Mouse (Mus musculus): ENCODE measurements around the gene Sash1.

The Sash1 gene

GRCm38 (mm10) chr10:8851625-8852024 is 34.2 kb downstream of the Sash1 start:
- no peak for DNase-seq (ENCODE audit: inconsistent ontology term)

GRCm38 (mm10) chr10:8847974-8848373 is 37.9 kb downstream of the Sash1 start:
- no peak for DNase-seq (ENCODE audit: inconsistent ontology term)

GRCm38 (mm10) chr10:8846258-8846657 is 39.6 kb downstream of the Sash1 start:
- DNase-seq (ENCODE audit: inconsistent ontology term) = no peak

- DNase-seq (ENCODE audit: inconsistent ontology term) = no peak
These were observed 40.6 kb downstream of the Sash1 start for GRCm38 (mm10) chr10:8845230-8845770.

- no peak for DNase-seq (ENCODE audit: inconsistent ontology term)
These were observed 45.9 kb downstream of the Sash1 start for GRCm38 (mm10) chr10:8839956-8840355.

- DNase-seq (ENCODE audit: inconsistent ontology term) = no peak
These were observed 51.9 kb downstream of the Sash1 start for GRCm38 (mm10) chr10:8833816-8834464.

- peak; percentile 49 for DNase-seq (ENCODE audit: inconsistent ontology term)
These were observed 59.6 kb downstream of the Sash1 start for GRCm38 (mm10) chr10:8826303-8826702.

GRCm38 (mm10) chr10:8825874-8826273 is 60.0 kb downstream of the Sash1 start:
- DNase-seq (ENCODE audit: inconsistent ontology term) = no peak

GRCm38 (mm10) chr10:8818066-8818465 is 67.8 kb downstream of the Sash1 start:
- DNase-seq (ENCODE audit: inconsistent ontology term) = no peak

GRCm38 (mm10) chr10:8813984-8814578 is 71.8 kb downstream of the Sash1 start:
- no peak for DNase-seq (ENCODE audit: inconsistent ontology term)

GRCm38 (mm10) chr10:8813259-8813658 is 72.6 kb downstream of the Sash1 start:
- peak; percentile 65 for DNase-seq (ENCODE audit: inconsistent ontology term)

- DNase-seq (ENCODE audit: inconsistent ontology term) = no peak
These were observed 73.1 kb downstream of the Sash1 start for GRCm38 (mm10) chr10:8812807-8813206.

- peak; percentile 74 for DNase-seq (ENCODE audit: inconsistent ontology term)
These were observed 74.4 kb downstream of the Sash1 start for GRCm38 (mm10) chr10:8811261-8812039.

- DNase-seq (ENCODE audit: inconsistent ontology term) = no peak
These were observed 75.4 kb downstream of the Sash1 start for GRCm38 (mm10) chr10:8810496-8810895.

GRCm38 (mm10) chr10:8808383-8808782 is 77.5 kb downstream of the Sash1 start:
- DNase-seq (ENCODE audit: inconsistent ontology term) = no peak

- peak; percentile 48 for DNase-seq (ENCODE audit: inconsistent ontology term)
These were observed 78.3 kb downstream of the Sash1 start for GRCm38 (mm10) chr10:8807581-8807980.

GRCm38 (mm10) chr10:8805402-8805801 is 80.5 kb downstream of the Sash1 start:
- DNase-seq (ENCODE audit: inconsistent ontology term) = no peak

- no peak for DNase-seq (ENCODE audit: inconsistent ontology term)
These were observed 81.6 kb downstream of the Sash1 start for GRCm38 (mm10) chr10:8804292-8804691.

- DNase-seq (ENCODE audit: inconsistent ontology term) = no peak
These were observed 84.0 kb downstream of the Sash1 start for GRCm38 (mm10) chr10:8801719-8802347.

- peak; percentile 75 for DNase-seq (ENCODE audit: inconsistent ontology term)
These were observed 84.7 kb downstream of the Sash1 start for GRCm38 (mm10) chr10:8801139-8801613.

- peak; percentile 42 for DNase-seq (ENCODE audit: inconsistent ontology term)
These were observed 88.0 kb downstream of the Sash1 start for GRCm38 (mm10) chr10:8797826-8798225.

GRCm38 (mm10) chr10:8795336-8795735 is 90.5 kb downstream of the Sash1 start:
- DNase-seq (ENCODE audit: inconsistent ontology term) = no peak

All from Muller cell, postnatal 12 days (primary cell).